Mouse (Mus musculus) midbrain, embryonic 10.5 days (tissue): Measurements from ENCODE around the gene Agt. TPM values are rescaled to one million over a fixed set of nuclear protein-coding genes. Genes with fewer than 3 reads are reported as not detected.

Experiments
- DNase-seq: peaks from one replicate; pipeline ENCODE4 v3.0.0-alpha.2; 2017; ENCODE audit warnings: low spot score
- H3K27ac ChIP-seq: fragments of 300-500 bp; sonication (generic); replicated peaks from 2 replicates; pipeline ENCODE4 v1.5.1; 2016; ENCODE audit warnings: mild to moderate bottlenecking
- H3K27me3 ChIP-seq: fragments of 300-500 bp; sonication (generic); 2 replicates; pipeline ENCODE4 v1.6.1; 2016; ENCODE audit warnings: low read depth, mild to moderate bottlenecking; ENCODE audit not compliant: poor library complexity, severe bottlenecking
- H3K36me3 ChIP-seq: fragments of 300-500 bp; sonication (generic); 2 replicates; pipeline ENCODE4 v1.6.1; 2016; ENCODE audit warnings: mild to moderate bottlenecking, moderate library complexity
- H3K4me1 ChIP-seq: fragments of 300-500 bp; sonication (generic); 2 replicates; pipeline ENCODE4 v1.6.1; 2016
- H3K4me3 ChIP-seq: fragments of 300-500 bp; sonication (generic); 2 replicates; pipeline ENCODE4 v1.5.1; 2016; ENCODE audit warnings: mild to moderate bottlenecking, moderate library complexity
- H3K9me3 ChIP-seq: fragments of 300-500 bp; sonication (generic); replicated peaks from 2 replicates; pipeline ENCODE4 v1.6.1; 2016; ENCODE audit warnings: mild to moderate bottlenecking
- WGBS: fragments of 180-500 bp; shearing (Covaris S2); methylation state at CpG from one replicate; pipeline ENCODE4 v1.1.7; 2016; 5-methylcytosine and 5-hydroxymethylcytosine counted together
- polyA plus RNA-seq: library from polyadenylated mRNA; unstranded; fragments of >200 nt; fragmentation: Nextera tagmentation; extraction: Ambion mirVana; gene quantifications from 2 replicates; pipeline ENCODE4 v1.2.1, GENCODE M21; 2016

Agt gene
- polyA plus RNA-seq, 1 experiment from 2014 or later, result not detected

GRCm38 (mm10) chr8:124573552-124574340, 4.2 kb upstream of the Agt start:
- DNase-seq, result peak; percentile 88
- peaks cover 14% of the 10 kb centered on the region; the same call in 1 of the 2 replicates for H3K4me1 ChIP-seq
- H3K9me3 ChIP-seq, result no peaks in the 10 kb centered on the region
- 63% methylated on average over 15 of the region's 15 CpGs for WGBS
- no peaks in the 10 kb centered on the region for H3K36me3 ChIP-seq
- peak overlapping the region; percentile 67 for H3K27ac ChIP-seq
- H3K27me3 ChIP-seq, result no peaks in the 10 kb centered on the region
- no peak overlapping the region for H3K4me3 ChIP-seq

GRCm38 (mm10) chr8:124572430-124572775, 2.9 kb upstream of the Agt start:
- Histone ChIP-seq H3K27me3 (no peaks in the 10 kb centered on the region), H3K4me1 (peaks cover 14% of the 10 kb centered on the region; the same call in 1 of the 2 replicates), H3K27ac (no peak overlapping the region), H3K9me3 (no peaks in the 10 kb centered on the region), H3K36me3 (no peaks in the 10 kb centered on the region), H3K4me3 (no peak overlapping the region)
- no peak for DNase-seq

- Histone ChIP-seq H3K27me3 (no peaks in the 10 kb centered on the region), H3K27ac (no peak overlapping the region), H3K4me3 (no peak overlapping the region), H3K36me3 (no peaks in the 10 kb centered on the region), H3K9me3 (no peaks in the 10 kb centered on the region), H3K4me1 (peaks cover 14% of the 10 kb centered on the region; the same call in 1 of the 2 replicates)
- no peak for DNase-seq
- 77% methylated on average over 8 of the region's 8 CpGs for WGBS
Measured at GRCm38 (mm10) chr8:124571732-124572429, 2.4 kb upstream of the Agt start.

- Histone ChIP-seq H3K9me3 (no peaks in the 10 kb centered on the region), H3K4me3 (no peak overlapping the region), H3K27ac (peak overlapping the region; percentile 13; the same call in 1 of the 2 replicates), H3K36me3 (no peaks in the 10 kb centered on the region), H3K27me3 (no peaks in the 10 kb centered on the region), H3K4me1 (peaks cover 14% of the 10 kb centered on the region)
- DNase-seq, result no peak
- 76% methylated on average over 2 of the region's 2 CpGs for WGBS
Measured at GRCm38 (mm10) chr8:124569100-124569499, 406 bp downstream of the Agt start.

- no peaks in the 10 kb centered on the region for H3K27me3 ChIP-seq
- no peak overlapping the region for H3K4me3 ChIP-seq
- WGBS, result 93% methylated on average over 3 of the region's 3 CpGs
- no peak overlapping the region for H3K27ac ChIP-seq
- H3K4me1 ChIP-seq, result peaks cover 5% of the 10 kb centered on the region; the same call in 1 of the 2 replicates
- no peaks in the 10 kb centered on the region for H3K9me3 ChIP-seq
- no peak for DNase-seq
- H3K36me3 ChIP-seq, result no peaks in the 10 kb centered on the region
Measured at GRCm38 (mm10) chr8:124567584-124567983, 1.9 kb downstream of the Agt start.

- Histone ChIP-seq H3K27ac (no peak overlapping the region), H3K27me3 (no peaks in the 10 kb centered on the region), H3K4me1 (peaks cover 3% of the 10 kb centered on the region; the same call in 1 of the 2 replicates), H3K9me3 (no peaks in the 10 kb centered on the region), H3K4me3 (no peak overlapping the region), H3K36me3 (no peaks in the 10 kb centered on the region)
- no peak for DNase-seq
- WGBS, result 86% methylated on average over 6 of the region's 6 CpGs
Measured at GRCm38 (mm10) chr8:124567126-124567525, 2.4 kb downstream of the Agt start.

GRCm38 (mm10) chr8:124557476-124557875, 12.0 kb downstream of the Agt start:
- peaks cover 24% of the 10 kb centered on the region for H3K4me1 ChIP-seq
- H3K36me3 ChIP-seq, result peaks cover 6% of the 10 kb centered on the region
- 78% methylated on average over 5 of the region's 5 CpGs for WGBS
- H3K27ac ChIP-seq, result peak overlapping the region; percentile 50; the same call in 1 of the 2 replicates
- no peak overlapping the region for H3K4me3 ChIP-seq
- DNase-seq, result no peak
- H3K9me3 ChIP-seq, result no peaks in the 10 kb centered on the region
- no peaks in the 10 kb centered on the region for H3K27me3 ChIP-seq

GRCm38 (mm10) chr8:124556658-124557057, 12.8 kb downstream of the Agt start:
- H3K36me3 ChIP-seq, result peaks cover 14% of the 10 kb centered on the region
- peak overlapping the region; percentile 50; the same call in 1 of the 2 replicates for H3K27ac ChIP-seq
- peaks cover 24% of the 10 kb centered on the region for H3K4me1 ChIP-seq
- H3K4me3 ChIP-seq, result no peak overlapping the region
- peak; percentile 42 for DNase-seq
- 69% methylated on average over 13 of the region's 13 CpGs for WGBS
- H3K27me3 ChIP-seq, result no peaks in the 10 kb centered on the region
- H3K9me3 ChIP-seq, result no peaks in the 10 kb centered on the region

GRCm38 (mm10) chr8:124556164-124556563, 13.3 kb downstream of the Agt start:
- no peak overlapping the region for H3K4me3 ChIP-seq
- H3K27ac ChIP-seq, result 0 out of 2 replicates have a peak overlapping the region, but pooled peaks have one; percentile 6
- no peaks in the 10 kb centered on the region for H3K27me3 ChIP-seq
- H3K4me1 ChIP-seq, result peaks cover 24% of the 10 kb centered on the region
- DNase-seq, result no peak
- H3K36me3 ChIP-seq, result peaks cover 19% of the 10 kb centered on the region
- 83% methylated on average over 7 of the region's 7 CpGs for WGBS
- no peaks in the 10 kb centered on the region for H3K9me3 ChIP-seq

GRCm38 (mm10) chr8:124555113-124555750, 14.3 kb downstream of the Agt start:
- H3K4me1 ChIP-seq, result peaks cover 24% of the 10 kb centered on the region
- 91% methylated on average over 7 of the region's 7 CpGs for WGBS
- 0 out of 2 replicates have a peak overlapping the region, but pooled peaks have one; percentile 6 for H3K27ac ChIP-seq
- no peaks in the 10 kb centered on the region for H3K9me3 ChIP-seq
- peaks cover 28% of the 10 kb centered on the region for H3K36me3 ChIP-seq
- no peak for DNase-seq
- no peak overlapping the region for H3K4me3 ChIP-seq
- no peaks in the 10 kb centered on the region for H3K27me3 ChIP-seq

GRCm38 (mm10) chr8:124551011-124551661, 18.4 kb downstream of the Agt start:
- Histone ChIP-seq H3K27ac (no peak overlapping the region), H3K27me3 (no peaks in the 10 kb centered on the region), H3K9me3 (no peaks in the 10 kb centered on the region), H3K36me3 (peaks cover 67% of the 10 kb centered on the region), H3K4me1 (peaks cover 5% of the 10 kb centered on the region), H3K4me3 (no peak overlapping the region)
- WGBS, result 94% methylated on average over 15 of the region's 15 CpGs
- DNase-seq, result no peak

GRCm38 (mm10) chr8:124548187-124548586, 21.3 kb downstream of the Agt start:
- Histone ChIP-seq H3K4me1 (no peaks in the 10 kb centered on the region), H3K27me3 (no peaks in the 10 kb centered on the region), H3K4me3 (no peak overlapping the region), H3K27ac (no peak overlapping the region), H3K9me3 (no peaks in the 10 kb centered on the region), H3K36me3 (peaks cover 96% of the 10 kb centered on the region)
- no peak for DNase-seq
- 82% methylated on average over 1 of the region's 1 CpGs for WGBS
